Mouse (Mus musculus): ENCODE results near the gene Uspl1.

The Uspl1 gene

DNA sequence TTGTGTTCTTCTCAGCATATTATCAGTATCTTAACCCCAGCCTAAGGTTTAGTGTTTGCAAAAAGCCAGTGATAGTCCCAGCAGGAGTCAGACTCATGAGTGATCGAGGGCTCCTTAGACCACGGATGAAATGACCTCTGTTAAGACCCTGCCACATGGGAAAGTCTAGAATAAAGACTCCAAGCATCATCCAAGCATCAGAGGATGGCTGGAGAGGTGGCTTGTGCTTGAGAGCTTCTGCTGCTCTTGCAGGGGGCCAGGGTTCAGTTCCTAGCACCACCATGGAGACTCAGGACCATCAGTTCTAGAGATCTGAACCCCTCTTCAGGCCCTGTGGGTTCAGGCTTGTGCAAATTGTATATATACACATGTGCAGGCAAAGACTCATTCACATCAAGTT lies 16.1 kb upstream of the Uspl1 start:
- DNase-seq (ENCODE audit: low spot score in 2 of 2): no peak

DNA sequence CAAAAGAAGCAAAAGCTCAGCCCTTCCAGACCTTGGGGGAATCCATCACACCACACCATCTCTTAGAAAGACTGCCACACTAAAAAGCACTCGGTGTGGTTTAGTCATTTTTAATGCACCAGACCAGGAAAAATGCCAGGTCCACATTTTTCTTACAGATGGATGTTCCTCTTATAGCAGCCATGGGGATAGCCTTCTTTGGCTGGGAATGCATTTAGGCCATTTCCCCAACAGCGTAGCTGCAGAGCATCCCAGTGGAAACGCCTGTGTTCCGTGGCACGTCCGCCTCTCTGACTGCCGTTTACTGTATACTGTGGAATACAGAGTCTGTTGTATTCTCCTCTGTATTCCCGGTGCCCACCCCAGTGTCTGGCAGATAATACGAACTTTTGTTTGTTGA lies 15.3 kb upstream of the Uspl1 start:
- no peak for DNase-seq (ENCODE audit: low spot score in 2 of 2)

- no peak for DNase-seq (ENCODE audit: low spot score in 2 of 2)
Measured at GRCm38 (mm10) chr5:149170841-149171588, 13.1 kb upstream of the Uspl1 start.

GRCm38 (mm10) chr5:149172246-149172645 lies 11.9 kb upstream of the Uspl1 start:
- DNase-seq (ENCODE audit: low spot score in 2 of 2): no peak

GRCm38 (mm10) chr5:149174527-149174926 lies 9.6 kb upstream of the Uspl1 start:
- DNase-seq (ENCODE audit: low spot score in 2 of 2): no peak

DNA sequence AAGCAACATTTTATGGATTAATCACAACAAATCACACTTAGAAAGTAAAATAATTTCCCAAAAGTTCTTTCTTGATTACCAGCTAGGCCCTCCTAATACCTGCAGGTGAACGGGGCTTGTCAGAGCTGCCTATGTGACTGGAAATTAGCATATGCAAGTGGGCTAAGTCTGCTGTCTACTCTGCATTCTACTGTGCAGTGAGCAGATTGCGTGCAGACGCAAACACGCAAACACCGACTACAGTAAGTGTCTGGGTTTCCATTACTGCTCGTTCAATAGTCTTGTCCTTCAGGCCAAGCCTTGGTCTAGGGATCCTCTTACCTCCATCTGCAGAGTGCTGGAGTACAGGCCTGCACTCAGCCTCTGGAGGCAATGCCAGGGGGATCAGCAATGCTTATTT lies 8.4 kb upstream of the Uspl1 start:
- DNase-seq (ENCODE audit: low spot score in 2 of 2): no peak

DNA sequence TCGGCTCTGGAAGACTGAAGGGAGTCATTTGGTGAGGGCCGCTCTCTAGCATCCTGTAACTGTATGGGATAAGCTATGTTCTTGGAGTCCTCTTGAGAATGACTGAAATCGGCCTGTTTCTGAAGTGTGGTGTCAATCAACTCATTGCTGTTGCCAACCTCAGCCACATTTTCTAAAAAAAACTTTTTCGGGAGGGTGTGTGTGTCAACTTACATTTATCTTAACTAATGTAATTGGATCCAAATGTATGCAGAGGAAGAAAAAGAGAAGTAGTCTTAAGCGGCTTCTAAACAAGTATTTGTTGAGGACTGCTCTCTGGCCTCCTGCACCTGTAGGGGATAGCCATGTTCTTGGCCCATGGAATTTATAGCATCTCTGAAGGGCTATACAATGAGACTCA lies 6.1 kb upstream of the Uspl1 start:
- DNase-seq (ENCODE audit: low spot score in 2 of 2): no peak

DNA sequence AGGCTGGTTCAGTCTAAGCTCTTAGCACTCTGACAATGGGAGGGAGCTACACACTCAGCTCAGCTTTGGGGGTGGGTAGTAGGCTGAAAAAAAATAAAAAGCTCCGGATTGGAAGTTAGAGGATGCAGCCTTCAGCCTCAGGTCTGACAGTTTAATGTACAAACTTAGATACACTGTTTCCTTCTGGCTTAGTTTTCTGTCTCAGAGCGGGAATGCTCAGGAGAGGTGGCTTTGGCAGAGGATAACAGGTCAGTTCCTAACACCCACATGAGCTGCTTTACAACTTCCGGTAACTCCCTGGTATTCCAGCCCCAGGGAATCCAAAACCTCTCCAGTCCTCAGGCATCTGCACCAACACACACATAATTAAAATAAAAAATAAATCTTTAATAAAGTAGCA lies 4.3 kb upstream of the Uspl1 start:
- DNase-seq (ENCODE audit: low spot score in 2 of 2): no peak

DNA sequence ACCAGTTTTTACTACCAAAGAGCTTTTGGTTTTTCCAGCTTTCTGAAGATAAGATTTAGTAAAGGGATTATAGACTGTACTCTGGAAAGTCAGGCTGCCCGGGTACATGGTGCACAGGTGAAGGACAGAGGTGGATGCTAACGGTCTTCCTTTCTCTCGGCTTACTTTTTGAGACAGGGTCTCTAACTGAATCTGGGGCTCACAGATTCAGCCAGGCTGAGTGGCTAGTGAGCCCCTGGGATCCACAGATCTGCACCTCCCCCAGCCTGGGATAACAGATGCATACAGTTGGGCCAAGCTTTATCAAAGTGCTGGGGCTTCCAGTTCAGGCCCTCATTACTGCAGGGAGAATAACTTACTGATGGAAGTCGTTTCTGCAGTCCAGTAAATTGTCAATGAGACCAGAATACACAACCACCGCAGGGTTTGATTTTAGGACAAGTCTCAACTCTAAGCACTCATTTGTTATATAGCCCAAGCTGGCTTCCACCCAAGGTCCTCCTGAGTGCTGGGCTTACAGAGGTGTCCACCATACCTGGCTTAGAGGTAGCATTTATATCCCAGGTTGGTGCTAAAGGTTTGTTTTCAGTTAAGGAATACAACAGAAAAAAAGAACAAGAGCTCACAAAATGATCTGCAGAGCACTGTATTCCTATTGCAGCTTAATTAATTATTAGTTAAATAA lies 1.8 kb upstream of the Uspl1 start:
- DNase-seq (ENCODE audit: low spot score in 2 of 2): no peak

- DNase-seq (ENCODE audit: low spot score in 2 of 2): no peak
Measured at GRCm38 (mm10) chr5:149183122-149183521, 1.0 kb upstream of the Uspl1 start.

DNA sequence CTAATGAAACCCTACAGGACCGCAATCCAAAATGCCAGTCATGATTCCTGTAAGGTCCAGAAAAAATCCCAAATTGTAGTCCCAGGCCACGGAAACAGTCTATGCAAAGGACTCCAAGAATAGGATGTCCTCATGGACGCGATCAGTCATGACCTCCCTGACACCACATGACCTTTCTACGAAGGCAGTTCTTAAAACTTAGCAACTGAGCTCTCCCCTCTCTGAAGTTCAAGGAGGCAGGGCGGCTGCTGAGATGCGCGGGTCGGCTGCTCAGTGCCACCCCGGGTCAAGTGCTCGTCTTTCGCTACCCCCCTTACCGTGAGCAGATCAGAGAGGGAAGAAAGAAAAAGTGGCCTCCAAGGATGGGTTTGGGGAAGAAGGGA lies 438 bp upstream of the Uspl1 start:
- DNase-seq (ENCODE audit: low spot score in 2 of 2): no peak

GRCm38 (mm10) chr5:149184844-149185186 lies 665 bp downstream of the Uspl1 start:
- DNase-seq (ENCODE audit: low spot score in 2 of 2): no peak

GRCm38 (mm10) chr5:149185806-149186205 lies 1.7 kb downstream of the Uspl1 start:
- no peak for DNase-seq (ENCODE audit: low spot score in 2 of 2)

GRCm38 (mm10) chr5:149190160-149190559 lies 6.0 kb downstream of the Uspl1 start:
- DNase-seq (ENCODE audit: low spot score in 2 of 2): no peak

DNA sequence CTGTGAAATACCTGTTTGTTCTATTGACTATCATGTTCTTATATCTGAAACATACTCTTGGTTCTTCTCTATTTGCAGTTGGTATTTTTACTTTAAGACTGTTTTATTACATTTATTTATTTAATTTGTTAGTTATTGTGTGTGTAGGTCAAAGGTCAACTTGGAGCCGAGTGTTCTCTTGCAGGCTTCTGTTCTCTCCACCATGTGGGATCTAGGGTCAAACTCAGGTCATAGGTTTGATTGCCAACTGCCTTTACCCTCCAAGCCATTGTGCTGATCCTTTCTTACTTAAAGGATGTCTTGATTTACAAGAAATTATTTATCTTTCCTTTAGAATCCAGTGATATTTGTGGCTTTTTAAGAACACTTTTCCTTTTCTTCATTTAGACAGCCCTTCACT lies 12.5 kb downstream of the Uspl1 start:
- DNase-seq (ENCODE audit: low spot score in 2 of 2): no peak

- DNase-seq (ENCODE audit: low spot score in 2 of 2): no peak
Measured at GRCm38 (mm10) chr5:149198782-149199181, 14.6 kb downstream of the Uspl1 start.

GRCm38 (mm10) chr5:149202941-149203340 lies 18.8 kb downstream of the Uspl1 start:
- DNase-seq (ENCODE audit: low spot score in 2 of 2): no peak

GRCm38 (mm10) chr5:149203796-149204375 lies 19.7 kb downstream of the Uspl1 start:
- no peak for DNase-seq (ENCODE audit: low spot score in 2 of 2)

DNA sequence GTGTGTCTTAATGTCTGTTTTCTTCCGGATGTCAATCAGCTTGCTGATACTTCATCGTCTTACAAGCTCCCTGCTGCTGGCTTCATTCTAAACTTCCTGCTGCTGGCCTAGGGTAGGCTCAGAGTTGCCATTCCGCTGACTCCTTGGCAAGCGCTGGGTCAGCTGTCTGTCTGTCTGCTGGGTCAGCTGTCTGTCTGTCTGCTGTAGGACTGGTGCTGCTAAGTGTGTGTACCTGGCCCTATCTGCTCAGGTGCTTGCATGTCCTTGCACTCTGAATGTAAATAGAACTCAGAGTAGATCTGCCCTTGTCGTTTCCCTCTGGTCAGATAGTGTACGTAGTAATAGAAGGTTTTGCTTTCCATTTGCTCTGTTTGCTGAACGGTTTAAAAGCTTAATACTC lies 20.7 kb downstream of the Uspl1 start:
- no peak for DNase-seq (ENCODE audit: low spot score in 2 of 2)

DNA sequence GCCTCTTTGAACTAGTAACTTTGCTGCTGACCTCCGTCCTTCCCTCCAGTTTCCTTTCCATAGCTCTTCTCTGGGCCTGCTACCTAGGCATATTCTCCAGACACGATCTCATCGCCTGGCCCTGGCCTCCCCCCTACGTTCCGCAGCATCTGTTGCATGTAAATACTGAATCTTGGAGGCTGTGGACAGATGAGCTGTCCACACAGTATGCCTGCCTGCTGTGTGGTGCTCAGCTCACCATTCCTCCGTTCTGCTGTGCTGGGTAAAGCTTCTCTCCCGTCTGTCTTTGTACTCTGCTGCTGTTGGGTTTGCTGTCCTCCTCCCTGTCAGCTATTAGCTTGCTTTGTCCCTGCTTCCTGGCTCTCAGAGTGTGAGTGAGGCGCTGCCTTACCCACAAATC lies 21.1 kb downstream of the Uspl1 start:
- DNase-seq (ENCODE audit: low spot score in 2 of 2): no peak

- no peak for DNase-seq (ENCODE audit: low spot score in 2 of 2)
Measured at GRCm38 (mm10) chr5:149206286-149206685, 22.1 kb downstream of the Uspl1 start.

DNA sequence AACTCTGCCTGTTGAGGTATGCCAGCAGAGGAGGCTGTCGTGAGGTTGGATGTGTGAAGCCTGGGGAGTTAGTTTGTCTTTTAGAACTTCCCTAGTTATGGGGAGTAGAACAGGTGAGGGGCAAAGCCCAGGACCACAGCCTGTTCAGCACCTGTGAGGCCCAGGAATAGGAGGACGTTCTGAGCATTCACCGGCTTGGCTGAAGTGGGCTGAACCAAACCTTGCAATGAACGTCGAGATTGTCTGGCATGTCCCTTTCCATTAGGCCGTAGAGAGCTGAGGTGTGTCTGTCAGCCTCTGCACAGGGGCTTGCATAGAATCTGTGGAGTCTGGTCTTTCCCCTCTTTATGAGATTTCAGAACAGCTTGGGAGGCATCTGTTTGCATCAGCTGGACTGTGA lies 23.5 kb downstream of the Uspl1 start:
- no peak for DNase-seq (ENCODE audit: low spot score in 2 of 2)

DNA sequence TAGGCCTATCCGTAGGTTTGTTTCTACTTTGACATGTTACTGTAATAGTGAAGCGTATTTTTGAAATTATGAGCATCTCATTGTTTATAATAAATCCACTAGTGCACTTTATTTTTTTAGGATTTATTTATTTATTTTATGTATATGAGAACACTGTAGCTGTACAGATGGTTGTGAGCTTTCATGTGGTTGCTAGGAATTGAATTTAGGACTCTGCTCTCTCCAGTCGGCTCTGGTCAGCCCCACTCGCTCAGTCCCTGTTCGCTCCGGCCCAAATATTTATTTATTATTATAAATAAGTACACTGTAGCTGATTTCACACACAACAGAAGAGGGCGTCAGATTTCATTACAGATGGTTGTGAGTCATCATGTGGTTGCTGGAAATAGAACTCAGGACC lies 24.6 kb downstream of the Uspl1 start:
- no peak for DNase-seq (ENCODE audit: low spot score in 2 of 2)

Measured in cerebellum, postnatal 4 days (tissue).